Mouse (Mus musculus) limb, embryonic 15.5 days (tissue): ENCODE measurements at regions not wholly inside any gene's neighbourhood (a gene's known extent, or its start where the extent isn't known, plus 50 kb on each side); places are given as distances from the start of the nearest gene placed in this dataset.
A peak's percentile ranks its signal among the peaks of the same experiment; 100 is the strongest.

Source experiments
- ATAC-seq: fragments of 200-750 bp; cut with Nextera tagmentation; 2 replicates; pipeline ENCODE4 v1.8.0; 2017; ENCODE audit warnings: low read depth, moderate TSS enrichment; ENCODE audit not compliant: insufficient number of reproducible peaks, low FRiP score, low TSS enrichment
- H3K27ac ChIP-seq: fragments of 300-500 bp; sonication (generic); 2 replicates; pipeline ENCODE4 v1.5.1; 2015; ENCODE audit warnings: moderate library complexity, mild to moderate bottlenecking, inconsistent platforms
- H3K27me3 ChIP-seq: fragments of 300-500 bp; sonication (generic); 2 replicates; pipeline ENCODE4 v1.6.1; 2015; ENCODE audit warnings: inconsistent platforms
- H3K36me3 ChIP-seq: fragments of 300-500 bp; sonication (generic); 2 replicates; pipeline ENCODE4 v1.6.1; 2015; ENCODE audit warnings: inconsistent platforms
- H3K4me1 ChIP-seq: fragments of 300-500 bp; sonication (generic); 2 replicates; pipeline ENCODE4 v1.6.1; 2015; ENCODE audit warnings: inconsistent platforms
- H3K4me2 ChIP-seq: fragments of 300-500 bp; sonication (generic); 2 replicates; pipeline ENCODE4 v1.6.1; 2015; ENCODE audit warnings: mild to moderate bottlenecking, inconsistent platforms
- H3K4me3 ChIP-seq: fragments of 300-500 bp; sonication (generic); 2 replicates; pipeline ENCODE4 v1.5.1; 2015; ENCODE audit warnings: mild to moderate bottlenecking, inconsistent platforms
- H3K9ac ChIP-seq: fragments of 300-500 bp; sonication (generic); 2 replicates; pipeline ENCODE4 v1.6.1; 2015; ENCODE audit warnings: inconsistent platforms
- H3K9me3 ChIP-seq: fragments of 300-500 bp; sonication (generic); 2 replicates; pipeline ENCODE4 v1.6.1; 2016; ENCODE audit warnings: inconsistent platforms
- WGBS: fragments of 180-500 bp; shearing (Covaris S2); methylation state at CpG from one replicate; pipeline ENCODE4 v1.1.7; 2015; 5-methylcytosine and 5-hydroxymethylcytosine counted together

- no peak overlapping the region for H3K4me3 ChIP-seq
- WGBS = 66% methylated on average over 2 of the region's 2 CpGs
- H3K27me3 ChIP-seq = no peaks in the 10 kb centered on the region
- no peaks in the 10 kb centered on the region for H3K36me3 ChIP-seq
- no peak overlapping the region for H3K27ac ChIP-seq
- no peak overlapping the region for H3K4me2 ChIP-seq
- ATAC-seq = no peak
- no peak overlapping the region for H3K9ac ChIP-seq
- H3K9me3 ChIP-seq = no peaks in the 10 kb centered on the region
- peaks cover 7% of the 10 kb centered on the region for H3K4me1 ChIP-seq
Measured at GRCm38 (mm10) chr1:194878440-194878839, 60.2 kb upstream of the Cd34 start.

- Histone ChIP-seq H3K9ac (no peak overlapping the region), H3K4me1 (peaks cover 7% of the 10 kb centered on the region), H3K4me3 (0 out of 2 replicates have a peak overlapping the region, but pooled peaks have one; percentile 13), H3K9me3 (no peaks in the 10 kb centered on the region), H3K27me3 (no peaks in the 10 kb centered on the region), H3K4me2 (peak overlapping the region; percentile 47), H3K27ac (no peak overlapping the region), H3K36me3 (no peaks in the 10 kb centered on the region)
- ATAC-seq = peak; percentile 81; the same call in 1 of the 2 replicates
- 24% methylated on average over 22 of the region's 22 CpGs for WGBS
Measured at GRCm38 (mm10) chr1:194879324-194880233, 59.0 kb upstream of the Cd34 start.

GRCm38 (mm10) chr1:194881556-194882223, 56.9 kb upstream of the Cd34 start:
- Histone ChIP-seq H3K9me3 (no peaks in the 10 kb centered on the region), H3K27ac (no peak overlapping the region), H3K4me2 (no peak overlapping the region), H3K36me3 (no peaks in the 10 kb centered on the region), H3K27me3 (no peaks in the 10 kb centered on the region), H3K4me3 (no peak overlapping the region), H3K4me1 (peaks cover 7% of the 10 kb centered on the region), H3K9ac (no peak overlapping the region)
- no peak for ATAC-seq

GRCm38 (mm10) chr1:194885071-194885686, 53.4 kb upstream of the Cd34 start:
- no peaks in the 10 kb centered on the region for H3K36me3 ChIP-seq
- no peak for ATAC-seq
- WGBS = 62% methylated on average over 5 of the region's 5 CpGs

GRCm38 (mm10) chr1:194885687-194886077, 52.9 kb upstream of the Cd34 start:
- H3K4me3 ChIP-seq = no peak overlapping the region
- 79% methylated on average over 5 of the region's 5 CpGs for WGBS
- no peaks in the 10 kb centered on the region for H3K36me3 ChIP-seq
- ATAC-seq = no peak
- H3K9ac ChIP-seq = no peak overlapping the region
- no peaks in the 10 kb centered on the region for H3K9me3 ChIP-seq
- H3K4me1 ChIP-seq = no peaks in the 10 kb centered on the region
- H3K27ac ChIP-seq = no peak overlapping the region
- H3K4me2 ChIP-seq = no peak overlapping the region
- no peaks in the 10 kb centered on the region for H3K27me3 ChIP-seq

More at GRCm38 (mm10) chr1:194885071-194885686, 53.4 kb upstream of the Cd34 start:
- H3K4me2 ChIP-seq = no peak overlapping the region
- H3K27ac ChIP-seq = no peak overlapping the region
- no peaks in the 10 kb centered on the region for H3K27me3 ChIP-seq
- no peak overlapping the region for H3K9ac ChIP-seq
- no peaks in the 10 kb centered on the region for H3K4me1 ChIP-seq
- H3K4me3 ChIP-seq = no peak overlapping the region
- no peaks in the 10 kb centered on the region for H3K9me3 ChIP-seq
